Mouse (Mus musculus) lung, postnatal 0 days (tissue): ENCODE measurements around the gene Laptm4a. TPM values are rescaled to one million over a fixed set of nuclear protein-coding genes. Genes with fewer than 3 reads are reported as not detected.
A peak's percentile ranks its signal among the peaks of the same experiment; 100 is the strongest.

Experiments
- ATAC-seq: fragments of 200-750 bp; cut with Nextera tagmentation; 2 replicates; pipeline ENCODE4 v1.8.0; 2017; ENCODE audit warnings: moderate library complexity
- DNase-seq: peaks from one replicate; pipeline ENCODE4 v3.0.0-alpha.2; 2016; ENCODE audit warnings: low spot score
- H3K27ac ChIP-seq: fragments of 300-500 bp; sonication (generic); 2 replicates; pipeline ENCODE4 v1.5.1; 2014; ENCODE audit warnings: antibody characterized with exemption, mild to moderate bottlenecking, low read length, mixed read lengths
- H3K27me3 ChIP-seq: fragments of 300-500 bp; sonication (generic); replicated peaks from 2 replicates; pipeline ENCODE4 v1.6.1; 2014; ENCODE audit warnings: low read length, mixed read lengths; ENCODE audit not compliant: insufficient read depth
- H3K36me3 ChIP-seq: fragments of 300-500 bp; sonication (generic); 2 replicates; pipeline ENCODE4 v1.6.1; 2014; ENCODE audit warnings: low read length, mixed read lengths; ENCODE audit not compliant: insufficient read depth
- H3K4me1 ChIP-seq: fragments of 300-500 bp; sonication (generic); 2 replicates; pipeline ENCODE4 v1.6.1; 2014; ENCODE audit warnings: antibody characterized with exemption, low read depth, low read length, mixed read lengths; ENCODE audit not compliant: insufficient read depth
- H3K4me2 ChIP-seq: fragments of 300-500 bp; sonication (generic); replicated peaks from 2 replicates; pipeline ENCODE4 v1.6.1; 2014; ENCODE audit warnings: low read depth, mild to moderate bottlenecking, low read length, moderate library complexity, mixed read lengths
- H3K4me3 ChIP-seq: fragments of 300-500 bp; sonication (generic); 2 replicates; pipeline ENCODE4 v1.5.1; 2014; ENCODE audit warnings: low read depth, low read length
- H3K9ac ChIP-seq: fragments of 300-500 bp; sonication (generic); replicated peaks from 2 replicates; pipeline ENCODE4 v1.6.1; 2014; ENCODE audit warnings: low read depth, mild to moderate bottlenecking
- H3K9me3 ChIP-seq: fragments of 300-500 bp; sonication (generic); 2 replicates; pipeline ENCODE4 v1.6.1; 2016; ENCODE audit warnings: low read length, mixed read lengths
- CTCF ChIP-seq: IDR thresholded peaks from 2 replicates; pipeline ENCODE4 v1.5.1; 2016; ENCODE audit warnings: antibody characterized with exemption, mild to moderate bottlenecking
- EP300 ChIP-seq: IDR thresholded peaks from 2 replicates; pipeline ENCODE4 v1.6.1; 2016; ENCODE audit warnings: antibody characterized with exemption, mild to moderate bottlenecking, control low read depth
- WGBS: fragments of 180-500 bp; shearing (Covaris S2); extraction: QIAGEN DNeasy Blood & Tissue Kit; methylation state at CpG from one replicate; pipeline ENCODE4 v1.1.7; 2014; 5-methylcytosine and 5-hydroxymethylcytosine counted together
- polyA plus RNA-seq: library from polyadenylated mRNA; unstranded; fragments of >200 nt; fragmentation: Nextera tagmentation; extraction: Ambion mirVana; gene quantifications from 2 replicates; pipeline ENCODE4 v1.2.1, GENCODE M21; 2015

The Laptm4a gene
- polyA plus RNA-seq, 1 experiment from 2014 or later, result 467 TPM

DNA sequence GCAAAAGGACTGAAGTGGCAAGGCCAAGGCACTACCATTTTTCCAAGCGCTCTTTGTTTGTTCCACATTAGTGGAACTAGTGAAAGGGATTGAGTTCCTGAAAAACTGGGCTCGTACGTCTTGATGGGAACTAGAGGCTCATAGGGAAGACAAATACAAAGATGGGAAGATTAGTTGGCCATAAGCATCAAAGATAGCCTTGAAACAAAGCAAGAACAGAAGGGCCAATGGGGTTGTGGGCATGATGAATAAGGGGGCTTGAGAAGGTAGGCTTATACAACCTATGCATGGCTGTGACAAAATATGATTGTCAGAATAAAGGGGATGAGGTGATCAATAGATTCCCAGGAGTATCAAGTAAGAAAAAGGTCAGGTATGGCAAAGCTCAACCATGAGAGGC lies 2.2 kb upstream of the Laptm4a start:
- Histone ChIP-seq H3K4me2 (no peak overlapping the region), H3K36me3 (no peaks in the 10 kb centered on the region), H3K9ac (no peak overlapping the region), H3K4me3 (no peak overlapping the region), H3K4me1 (peaks cover 10% of the 10 kb centered on the region; the same call in 1 of the 2 replicates), H3K9me3 (no peaks in the 10 kb centered on the region), H3K27me3 (no peaks in the 10 kb centered on the region), H3K27ac (no peak overlapping the region)
- TF ChIP-seq CTCF (no peak), EP300 (no peak)
- no peak for ATAC-seq
- WGBS, result 90% methylated on average over 3 of the region's 3 CpGs
- DNase-seq, result no peak

DNA sequence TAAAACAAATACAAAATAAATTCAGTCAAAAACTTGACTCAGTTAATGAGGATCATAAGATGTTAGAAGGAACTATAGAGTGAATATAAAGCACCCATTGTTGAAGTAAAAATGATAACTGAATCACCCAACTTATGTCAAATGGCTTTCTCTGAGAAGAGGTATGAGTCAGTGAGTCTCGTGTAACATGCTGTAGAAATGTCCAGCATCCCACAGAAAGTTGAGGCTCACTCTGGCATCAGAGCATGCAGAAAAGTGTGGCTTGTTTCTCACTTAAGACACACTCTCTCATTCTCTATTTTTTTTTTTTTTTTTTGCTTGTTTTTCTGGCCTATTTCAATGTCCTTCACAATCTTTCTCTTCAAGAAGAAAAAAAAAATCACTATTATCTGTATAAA lies 469 bp upstream of the Laptm4a start:
- Histone ChIP-seq H3K4me3 (0 out of 2 replicates have a peak overlapping the region, but pooled peaks have one; percentile 83), H3K36me3 (no peaks in the 10 kb centered on the region; the same call in 1 of the 2 replicates), H3K9ac (no peak overlapping the region), H3K4me2 (peak overlapping the region; percentile 44), H3K27ac (peak overlapping the region; percentile 95), H3K9me3 (no peaks in the 10 kb centered on the region), H3K4me1 (peaks cover 10% of the 10 kb centered on the region; the same call in 1 of the 2 replicates), H3K27me3 (no peaks in the 10 kb centered on the region)
- WGBS, result 17% methylated on average over 1 of the region's 1 CpGs
- no peak for ATAC-seq
- DNase-seq, result no peak
- TF ChIP-seq EP300 (no peak), CTCF (no peak)

DNA sequence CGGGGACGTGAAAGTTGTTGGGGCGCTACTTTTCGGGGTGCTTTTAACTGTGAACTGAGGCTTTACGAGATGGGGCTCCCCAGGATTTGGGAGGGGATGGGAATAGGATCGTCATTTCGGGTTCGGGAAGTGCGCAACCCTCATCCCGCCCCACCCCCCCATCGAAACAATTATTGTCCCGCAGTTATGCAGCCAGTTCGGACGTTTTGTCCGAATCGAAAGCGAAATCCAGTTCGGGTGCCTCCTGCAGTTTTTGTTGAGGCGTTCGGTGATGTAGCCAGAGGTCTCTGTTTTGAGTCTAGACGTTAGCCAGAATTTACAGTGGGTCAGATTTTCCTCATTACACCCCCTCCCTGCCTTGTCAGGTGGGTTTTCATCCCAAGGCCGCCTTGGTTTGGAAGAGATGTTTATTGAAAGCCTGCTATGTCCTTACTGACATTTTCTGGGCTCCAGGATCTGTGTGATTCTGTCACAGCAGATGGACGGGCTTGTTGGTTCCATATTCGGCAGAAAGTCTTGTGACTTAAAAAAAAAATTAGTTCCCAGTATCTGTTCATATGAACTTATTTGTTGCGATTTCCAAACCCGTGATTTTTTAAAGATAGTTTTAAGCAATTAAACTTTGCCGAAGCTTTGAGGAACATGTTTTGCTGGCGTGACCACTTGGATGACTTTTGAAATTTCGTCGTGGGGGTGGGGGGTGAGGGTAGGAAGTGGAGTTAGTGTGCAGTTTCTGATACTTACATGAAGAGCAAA lies 1.1 kb downstream of the Laptm4a start:
- peak; percentile 73 for DNase-seq
- peaks cover 12% of the 10 kb centered on the region; the same call in 1 of the 2 replicates for H3K4me1 ChIP-seq
- H3K36me3 ChIP-seq, result no peaks in the 10 kb centered on the region; the same call in 1 of the 2 replicates
- H3K27me3 ChIP-seq, result no peaks in the 10 kb centered on the region
- H3K4me3 ChIP-seq, result peak overlapping the region; percentile 83
- under 1% methylated on average over 30 of the region's 30 CpGs for WGBS
- H3K27ac ChIP-seq, result peak overlapping the region; percentile 95
- H3K9me3 ChIP-seq, result no peaks in the 10 kb centered on the region
- H3K4me2 ChIP-seq, result peak overlapping the region; percentile 74
- H3K9ac ChIP-seq, result peak overlapping the region; percentile 77
- TF ChIP-seq CTCF (no peak; the same call in 1 of the 2 replicates), EP300 (no peak)
- 0 out of 2 replicates have a peak, but pooled peaks have one; percentile 0 for ATAC-seq

DNA sequence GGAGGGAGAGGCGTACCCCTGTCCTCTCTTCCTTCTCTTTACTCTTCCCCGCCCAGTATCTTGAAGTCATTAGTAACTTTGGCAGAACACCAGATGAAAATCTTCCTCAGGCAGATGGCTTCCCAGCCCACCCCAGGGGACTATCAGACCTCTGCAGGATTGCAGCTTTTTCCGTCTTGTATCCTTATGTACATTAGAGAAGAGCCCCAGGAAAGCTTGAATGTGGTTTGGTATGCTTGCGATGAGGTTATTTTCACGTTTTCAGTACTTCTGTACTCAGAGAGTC lies 1.6 kb downstream of the Laptm4a start:
- ATAC-seq, result no peak

DNA sequence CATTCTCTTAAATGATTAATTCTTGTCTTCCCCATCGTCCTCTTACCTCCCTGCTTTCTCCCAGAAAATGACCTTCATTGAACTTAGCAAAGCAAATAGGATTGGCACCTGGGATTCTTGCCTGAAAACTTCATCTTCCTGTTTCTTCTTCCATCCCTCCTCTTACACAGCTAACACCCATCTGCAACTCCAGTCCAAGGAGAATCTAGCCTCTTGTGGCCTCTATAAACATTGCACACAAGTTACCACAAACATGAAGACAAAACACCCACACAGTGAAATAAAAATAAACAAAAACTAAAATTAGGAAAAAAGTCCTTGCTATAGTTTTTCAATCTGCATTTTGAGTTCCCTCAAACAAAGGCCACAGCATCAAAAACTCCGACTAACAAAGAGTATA lies 2.1 kb downstream of the Laptm4a start:
- DNase-seq (peak; percentile 49), ATAC-seq (no peak)
- WGBS, result 21% methylated on average over 2 of the region's 2 CpGs
- Histone ChIP-seq H3K27me3 (no peaks in the 10 kb centered on the region), H3K9ac (no peak overlapping the region), H3K4me2 (peak overlapping the region; percentile 74), H3K27ac (no peak overlapping the region; the same call in 1 of the 2 replicates), H3K4me1 (peaks cover 12% of the 10 kb centered on the region; the same call in 1 of the 2 replicates), H3K36me3 (no peaks in the 10 kb centered on the region; the same call in 1 of the 2 replicates), H3K4me3 (no peak overlapping the region), H3K9me3 (no peaks in the 10 kb centered on the region)
- TF ChIP-seq EP300 (no peak), CTCF (peak; percentile 44)

More for the DNA sequence above, 1.6 kb downstream of the Laptm4a start:
- DNase-seq, result peak; percentile 54
- H3K4me3 ChIP-seq, result peak overlapping the region; percentile 83
- no peaks in the 10 kb centered on the region; the same call in 1 of the 2 replicates for H3K36me3 ChIP-seq
- TF ChIP-seq CTCF (no peak), EP300 (no peak; the same call in 1 of the 2 replicates)
- no peaks in the 10 kb centered on the region for H3K9me3 ChIP-seq
- H3K9ac ChIP-seq, result peak overlapping the region; percentile 77
- peaks cover 12% of the 10 kb centered on the region; the same call in 1 of the 2 replicates for H3K4me1 ChIP-seq
- H3K27me3 ChIP-seq, result no peaks in the 10 kb centered on the region
- H3K4me2 ChIP-seq, result peak overlapping the region; percentile 74
- H3K27ac ChIP-seq, result peak overlapping the region; percentile 95
- 11% methylated on average over 5 of the region's 5 CpGs for WGBS

DNA sequence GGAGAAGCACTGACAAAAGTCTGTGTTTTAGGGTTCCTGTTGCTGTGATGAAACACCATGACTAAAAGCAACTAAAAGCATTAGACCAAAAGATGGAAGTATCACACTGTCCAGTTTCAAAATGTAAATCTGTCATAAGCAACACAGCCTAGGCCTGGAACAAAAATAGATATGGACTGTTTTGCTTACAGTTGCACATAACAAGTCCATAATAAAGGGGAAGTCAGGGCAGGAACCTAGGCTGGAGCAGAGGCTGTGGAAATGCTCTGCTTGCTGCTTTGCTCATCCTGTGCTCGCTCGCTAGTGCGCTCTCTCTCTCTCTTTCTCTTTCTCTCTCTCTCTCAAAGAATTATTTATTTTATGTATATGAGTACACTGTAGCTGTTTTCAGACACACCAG lies 6.2 kb downstream of the Laptm4a start:
- 0 out of 2 replicates have a peak, but pooled peaks have one; percentile 25 for ATAC-seq
- H3K4me2 ChIP-seq, result no peak overlapping the region
- no peaks in the 10 kb centered on the region for H3K9me3 ChIP-seq
- H3K27ac ChIP-seq, result no peak overlapping the region
- WGBS, result 76% methylated on average over 3 of the region's 3 CpGs
- H3K36me3 ChIP-seq, result peaks cover under 1% of the 10 kb centered on the region; the same call in 1 of the 2 replicates
- no peak overlapping the region for H3K4me3 ChIP-seq
- TF ChIP-seq CTCF (no peak), EP300 (no peak)
- no peak overlapping the region for H3K9ac ChIP-seq
- peaks cover 12% of the 10 kb centered on the region; the same call in 1 of the 2 replicates for H3K4me1 ChIP-seq
- peak; percentile 53 for DNase-seq
- no peaks in the 10 kb centered on the region for H3K27me3 ChIP-seq
